In the genomic region with DNA sequence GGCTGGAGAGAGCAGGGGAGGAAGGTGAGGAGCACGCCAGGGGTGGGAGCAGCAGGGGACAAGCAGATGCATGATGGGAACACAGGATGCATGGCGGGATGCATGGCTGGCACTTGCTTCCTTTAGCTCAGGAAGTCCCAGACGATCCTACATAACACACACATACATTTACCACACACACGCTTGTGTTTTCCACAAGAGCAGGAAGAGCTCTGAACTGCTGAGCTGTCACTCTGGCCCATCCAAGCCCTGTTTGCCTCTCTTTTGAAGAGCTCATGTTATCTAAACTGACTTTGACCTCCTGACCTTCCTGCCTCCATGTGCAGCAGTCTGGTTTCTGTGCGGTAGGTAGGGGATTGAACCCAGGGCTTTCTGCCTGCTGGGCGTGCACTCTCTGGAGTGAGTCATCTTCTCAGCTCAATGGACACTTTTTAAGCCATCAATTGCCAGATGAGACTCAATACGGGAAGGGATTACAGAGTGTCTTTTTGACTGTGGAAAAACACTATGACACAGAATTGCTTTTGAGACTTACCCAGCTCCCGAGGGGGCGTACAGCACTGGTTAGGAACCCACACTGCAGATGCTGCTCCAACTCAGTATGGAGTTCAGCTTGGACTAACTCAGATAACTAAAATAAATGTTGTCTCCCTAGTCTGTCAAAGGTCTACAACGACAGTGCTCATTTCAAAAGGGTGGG, we compare ENCODE assay signal across 8 mouse cellular contexts. TPM values are rescaled to one million over a fixed set of nuclear protein-coding genes. Genes with fewer than 3 reads are reported as not detected.
A peak's percentile ranks its signal among the peaks of the same experiment; 100 is the strongest.
DNase-seq lines count a peak whose midpoint lies in the region; ATAC-seq and TF ChIP-seq lines count a peak whose summit lies in the region.

No protein-coding gene starts in this region.

- ATAC-seq in erythroblast, adult 5-6 weeks (replicated peaks; ENCODE audit: low FRiP score, poor library complexity, severe bottlenecking), result no peak
- ATAC-seq in limb, embryonic 13.5 days (ENCODE audit: low FRiP score, low read depth), result no peak

- TF ChIP-seq CTCF in layer of hippocampus, adult 2 months (conservative IDR thresholded peaks at IDR 0.05), result no peak

- no peaks in the 10 kb centered on the region for H3K36me3 ChIP-seq in erythroblast, embryonic 14.5 days (ENCODE audit: control insufficient read depth)
- no peaks in the 10 kb centered on the region for H3K36me3 ChIP-seq in limb, embryonic 13.5 days

- peak overlapping the region; percentile 32; the same call in 1 of the 2 replicates for H3K4me2 ChIP-seq in limb, embryonic 13.5 days (replicated peaks)

- WGBS in limb, embryonic 13.5 days, result 53% methylated on average over 10 of the region's 10 CpGs

- peak overlapping the region; percentile 85 for H3K27ac ChIP-seq in layer of hippocampus, adult 2 months
- no peak overlapping the region for H3K27ac ChIP-seq in limb, embryonic 13.5 days

- peak overlapping the region; percentile 50 for H3K4me3 ChIP-seq in erythroblast, embryonic 14.5 days (replicated peaks)
- H3K4me3 ChIP-seq in layer of hippocampus, adult 2 months, result no peak overlapping the region
- H3K4me3 ChIP-seq in limb, embryonic 13.5 days, result 0 out of 2 replicates have a peak overlapping the region, but pooled peaks have one; percentile 11

- H3K4me1 ChIP-seq in erythroblast, embryonic 14.5 days (ENCODE audit: control insufficient read depth), result peaks cover 13% of the 10 kb centered on the region
- H3K4me1 ChIP-seq in limb, embryonic 13.5 days, result peaks cover 10% of the 10 kb centered on the region

- H3K9me3 ChIP-seq in erythroblast, embryonic 14.5 days (ENCODE audit: control insufficient read depth, low read length), result no peaks in the 10 kb centered on the region
- no peaks in the 10 kb centered on the region for H3K9me3 ChIP-seq in limb, embryonic 13.5 days

- DNase-seq in layer of hippocampus, adult 2 months (ENCODE audit: low spot score in 2 of 2), result peak; percentile 52 to 74
- no peak for DNase-seq in layer of hippocampus, postnatal 25 days (ENCODE audit: extremely low spot score in 1 of 2, low spot score in 1 of 2)
- DNase-seq in ZHBTc4 (ENCODE audit: low read depth, low spot score), result peak; percentile 70
- DNase-seq in gastrocnemius, postnatal 25 days, result no peak
- no peak for DNase-seq in cerebellum, adult 9-11 months

- H3K9ac ChIP-seq in limb, embryonic 13.5 days, result 0 out of 2 replicates have a peak overlapping the region, but pooled peaks have one; percentile 19

- peaks cover 5% of the 10 kb centered on the region for H3K27me3 ChIP-seq in erythroblast, embryonic 14.5 days (ENCODE audit: control insufficient read depth)
- 0 out of 2 replicates have a peak, but pooled peaks cover 3% of the 10 kb centered on the region for H3K27me3 ChIP-seq in limb, embryonic 13.5 days

RNA-seq across cellular contexts. Expression of gene Npr1, which starts 14.1 kb away (rescaled TPM):
- polyA plus RNA-seq in erythroblast, embryonic 14.5 days (2012), result 0.04 and 0.05 TPM in 2 replicates
- total RNA-seq in erythroblast, adult 5-6 weeks (2015; ENCODE audit: low replicate concordance), result not detected in 2 replicates
- total RNA-seq in erythroblast, adult 5-6 weeks (2017; ENCODE audit: low replicate concordance), result 0.84 TPM in 1 of 2 replicates, not detected in the other
- total RNA-seq in layer of hippocampus, adult 2 months (2021), result 1 to 10 TPM; 6.5 to 7.4 TPM
- 1 to 10 TPM; 4.7 to 5.0 TPM for total RNA-seq in layer of hippocampus, postnatal 25 days (2021)
- 4.0 and 4.8 TPM in 2 replicates for polyA plus RNA-seq in limb, embryonic 13.5 days (2015; fragmentation: Nextera tagmentation; extraction: Ambion mirVana)
- 10 to 100 TPM in 1 of 2 experiments, 1 to 10 TPM in 1; 7.7 to 10.8 TPM for total RNA-seq in gastrocnemius, postnatal 25 days (2021)

RNA-seq across cellular contexts. Expression of gene Ints3, which starts 18.1 kb away (rescaled TPM):
- 1.7 and 2.2 TPM in 2 replicates for polyA plus RNA-seq in erythroblast, embryonic 14.5 days (2012)
- total RNA-seq in erythroblast, adult 5-6 weeks (2015; ENCODE audit: low replicate concordance), result 6.0 and 6.9 TPM in 2 replicates
- 5.1 and 10.5 TPM in 2 replicates for total RNA-seq in erythroblast, adult 5-6 weeks (2017; ENCODE audit: low replicate concordance)
- 10 to 100 TPM; 74.1 to 75.4 TPM for total RNA-seq in layer of hippocampus, adult 2 months (2021)
- 10 to 100 TPM; 69.1 to 70.6 TPM for total RNA-seq in layer of hippocampus, postnatal 25 days (2021)
- polyA plus RNA-seq in limb, embryonic 13.5 days (2015; fragmentation: Nextera tagmentation; extraction: Ambion mirVana), result 28.5 and 29.4 TPM in 2 replicates
- 10 to 100 TPM; 14.5 to 15.9 TPM for total RNA-seq in gastrocnemius, postnatal 25 days (2021)

RNA-seq across cellular contexts. Expression of gene Ilf2, which starts 24.4 kb away (rescaled TPM):
- polyA plus RNA-seq in erythroblast, embryonic 14.5 days (2012), result 1.1 and 1.6 TPM in 2 replicates
- total RNA-seq in erythroblast, adult 5-6 weeks (2015; ENCODE audit: low replicate concordance), result 25.9 and 29.9 TPM in 2 replicates
- total RNA-seq in erythroblast, adult 5-6 weeks (2017; ENCODE audit: low replicate concordance), result 37.6 and 44.0 TPM in 2 replicates
- total RNA-seq in layer of hippocampus, adult 2 months (2021), result 10 to 100 TPM; 85.4 to 88.0 TPM
- 10 to 100 TPM; 81.2 to 87.4 TPM for total RNA-seq in layer of hippocampus, postnatal 25 days (2021)
- 277 and 284 TPM in 2 replicates for polyA plus RNA-seq in limb, embryonic 13.5 days (2015; fragmentation: Nextera tagmentation; extraction: Ambion mirVana)
- 10 to 100 TPM; 23.4 to 25.6 TPM for total RNA-seq in gastrocnemius, postnatal 25 days (2021)

RNA-seq across cellular contexts. Expression of gene Snapin, which starts 39.3 kb away (rescaled TPM):
- polyA plus RNA-seq in erythroblast, embryonic 14.5 days (2012), result 0.11 and 0.14 TPM in 2 replicates
- total RNA-seq in erythroblast, adult 5-6 weeks (2015; ENCODE audit: low replicate concordance), result 6.3 and 11.5 TPM in 2 replicates
- total RNA-seq in erythroblast, adult 5-6 weeks (2017; ENCODE audit: low replicate concordance), result 10.7 and 13.4 TPM in 2 replicates
- 10 to 100 TPM; 53.4 to 54.5 TPM for total RNA-seq in layer of hippocampus, adult 2 months (2021)
- total RNA-seq in layer of hippocampus, postnatal 25 days (2021), result 10 to 100 TPM; 49.8 to 53.4 TPM
- polyA plus RNA-seq in limb, embryonic 13.5 days (2015; fragmentation: Nextera tagmentation; extraction: Ambion mirVana), result 83.1 and 85.4 TPM in 2 replicates
- total RNA-seq in gastrocnemius, postnatal 25 days (2021), result 10 to 100 TPM; 57.4 to 60.0 TPM

RNA-seq across cellular contexts. Expression of gene Chtop, which starts 57.8 kb away (rescaled TPM):
- polyA plus RNA-seq in erythroblast, embryonic 14.5 days (2012), result 7.2 and 8.0 TPM in 2 replicates
- total RNA-seq in erythroblast, adult 5-6 weeks (2015; ENCODE audit: low replicate concordance), result 33.0 and 49.1 TPM in 2 replicates
- total RNA-seq in erythroblast, adult 5-6 weeks (2017; ENCODE audit: low replicate concordance), result 37.8 and 45.3 TPM in 2 replicates
- total RNA-seq in layer of hippocampus, adult 2 months (2021), result 100 to 1,000 TPM; 152 to 153 TPM
- 100 to 1,000 TPM; 159 to 166 TPM for total RNA-seq in layer of hippocampus, postnatal 25 days (2021)
- 186 and 187 TPM in 2 replicates for polyA plus RNA-seq in limb, embryonic 13.5 days (2015; fragmentation: Nextera tagmentation; extraction: Ambion mirVana)
- total RNA-seq in gastrocnemius, postnatal 25 days (2021), result 10 to 100 TPM; 86.0 to 86.1 TPM

Comparison
In these comparisons a context has a peak if more than half of its experiments do, and no peak if none do; other contexts are left out.
1. DNase-seq: peak in layer of hippocampus, adult 2 months (2 of 2) and ZHBTc4 (single experiment); none in layer of hippocampus, postnatal 25 days (0 of 2), gastrocnemius, postnatal 25 days (single experiment) and cerebellum, adult 9-11 months (single experiment).
2. RNA of gene Ints3, which starts 18.1 kb away (total RNA-seq): 74.1 to 75.4 TPM in layer of hippocampus, adult 2 months and 69.1 to 70.6 TPM in layer of hippocampus, postnatal 25 days; 14.5 to 15.9 TPM in gastrocnemius, postnatal 25 days and 5.1 to 10.5 TPM in erythroblast, adult 5-6 weeks; every median in the first group is over 4 times any median in the second.